Mouse (Mus musculus) CD4-positive, CD25-positive, alpha-beta regulatory T cell, adult 4 months (primary cell): ENCODE data around the gene Osm. TPM values are rescaled to one million over a fixed set of nuclear protein-coding genes. Genes with fewer than 3 reads are reported as not detected.
A peak's percentile ranks its signal among the peaks of the same experiment; 100 is the strongest.

Experiments used
- ATAC-seq: one replicate; pipeline ENCODE4 v1.8.0; 2017
- polyA plus RNA-seq, 2 experiments: library from polyadenylated mRNA; unstranded; fragments of 100-300 nt; shearing (Covaris generic); gene quantifications; one replicate each; pipeline ENCODE4 v1.2.1; 2017

The Osm gene
- polyA plus RNA-seq, 2 experiments from 2014 or later: 18.6 to 22.8 TPM

DNA sequence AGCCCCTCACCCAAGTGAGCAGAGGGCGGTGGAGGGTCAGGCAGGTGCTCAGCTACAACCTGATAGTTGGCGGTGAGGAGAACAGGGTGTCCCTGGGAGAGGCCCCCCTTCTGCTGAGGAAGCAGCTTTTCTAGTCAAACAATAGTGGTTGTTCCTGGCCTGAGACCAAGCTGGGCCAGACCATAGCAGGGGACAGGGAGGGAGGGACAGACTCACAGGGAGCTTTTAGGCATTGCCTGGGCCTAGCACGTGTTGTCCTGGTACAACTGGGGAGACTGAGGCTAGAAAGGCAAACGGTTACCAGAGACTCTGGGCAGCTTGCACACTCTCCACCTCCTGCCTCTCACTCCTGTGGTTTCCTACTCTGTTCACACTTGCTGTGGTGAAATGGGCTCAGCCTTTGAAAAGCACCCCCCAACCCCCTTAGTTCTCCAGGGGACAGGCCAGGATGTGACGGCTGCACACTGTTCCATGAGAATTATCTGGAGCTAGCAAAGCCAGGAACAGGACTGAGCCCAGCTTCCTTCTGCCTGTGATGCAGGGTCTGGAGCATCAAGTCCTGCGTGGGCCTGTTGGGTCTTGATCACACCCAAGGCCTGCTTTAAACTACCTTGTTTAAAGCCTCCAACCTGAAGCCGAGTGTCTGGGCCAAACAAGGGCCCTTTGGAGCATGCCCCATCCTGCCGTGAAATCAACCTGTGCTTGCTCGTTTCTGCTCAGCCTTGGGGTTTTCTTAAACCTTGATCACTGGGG is 19.8 kb upstream of the Osm start:
- no peak for ATAC-seq

- ATAC-seq: peak; percentile 92
Observed at GRCm38 (mm10) chr11:4217914-4218629, 18.1 kb upstream of the Osm start, which contains the start of gene Castor1. Gene Castor1 (plus strand): TSS chr11:4218225.

- ATAC-seq: no peak
Observed at GRCm38 (mm10) chr11:4218637-4219036, 17.6 kb upstream of the Osm start.

GRCm38 (mm10) chr11:4219317-4219751 is 16.9 kb upstream of the Osm start:
- no peak for ATAC-seq

DNA sequence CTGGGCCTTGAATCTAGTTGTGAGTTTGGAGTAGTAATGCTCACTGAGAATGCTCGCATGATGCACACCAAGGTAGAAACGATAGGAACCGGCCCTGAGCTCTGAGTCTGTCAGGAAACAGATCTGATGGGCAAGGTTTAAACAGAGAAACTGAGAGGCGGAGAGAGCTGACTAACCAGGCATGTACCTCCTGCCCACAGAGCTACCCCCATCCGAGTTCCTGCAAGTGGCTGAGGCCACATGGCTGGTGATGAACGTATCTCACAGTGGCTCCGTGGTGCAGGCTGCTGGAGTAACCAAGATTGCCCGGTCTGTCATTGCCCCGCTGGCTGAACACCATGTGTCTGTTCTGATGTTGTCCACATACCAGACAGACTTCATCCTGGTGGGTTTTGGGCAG is 16.3 kb upstream of the Osm start:
- no peak for ATAC-seq

- ATAC-seq: peak; percentile 38
Observed at GRCm38 (mm10) chr11:4220443-4221400, 15.5 kb upstream of the Osm start.

GRCm38 (mm10) chr11:4222046-4222950 is 13.9 kb upstream of the Osm start:
- ATAC-seq: no peak

DNA sequence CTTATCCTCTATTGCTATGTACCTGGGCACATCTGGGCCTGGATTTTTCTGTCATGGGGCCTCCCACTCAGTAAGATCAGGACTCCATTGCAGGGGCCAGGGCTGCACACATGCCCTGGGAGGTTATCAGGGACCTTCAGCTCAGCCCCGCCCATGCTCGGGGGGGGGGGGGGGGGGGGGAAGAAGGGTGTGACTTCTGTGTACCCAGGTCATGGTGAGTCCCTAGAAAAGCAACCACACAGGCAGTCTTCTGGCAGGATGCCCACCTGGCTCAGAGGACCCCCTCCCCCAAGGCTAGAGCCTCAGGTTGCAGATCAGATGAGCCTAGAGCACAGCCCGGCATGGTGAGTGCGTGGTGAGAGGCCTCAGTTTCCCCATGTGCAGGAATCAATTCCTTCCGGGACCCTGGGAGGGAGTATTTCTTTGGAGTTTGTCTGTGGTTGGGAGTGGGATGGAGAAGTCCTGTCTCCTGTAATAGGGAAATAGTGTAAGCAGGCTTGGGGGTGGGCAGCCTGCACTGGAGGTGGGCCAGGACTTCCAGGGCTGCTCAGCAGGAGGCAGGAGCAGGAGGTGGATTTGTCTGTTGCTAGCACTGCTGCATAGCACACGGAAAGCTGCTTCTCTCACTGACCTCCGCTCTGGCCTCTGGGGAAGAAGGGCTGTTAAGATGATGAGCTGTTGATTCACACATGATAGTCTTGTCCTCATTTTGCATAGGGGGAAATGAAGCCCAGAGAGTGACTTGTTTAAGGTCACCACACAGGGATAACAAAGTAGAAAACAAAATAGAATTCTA is 12.6 kb upstream of the Osm start:
- no peak for ATAC-seq

GRCm38 (mm10) chr11:4224223-4224622 is 12.0 kb upstream of the Osm start:
- ATAC-seq: no peak

GRCm38 (mm10) chr11:4226569-4227325 is 9.5 kb upstream of the Osm start:
- no peak for ATAC-seq

- no peak for ATAC-seq
Observed at GRCm38 (mm10) chr11:4228463-4228862, 7.8 kb upstream of the Osm start.

GRCm38 (mm10) chr11:4229841-4230240 is 6.4 kb upstream of the Osm start:
- no peak for ATAC-seq

- no peak for ATAC-seq
Observed at GRCm38 (mm10) chr11:4231435-4231834, 4.8 kb upstream of the Osm start.

GRCm38 (mm10) chr11:4232644-4233043 is 3.6 kb upstream of the Osm start:
- ATAC-seq: no peak

- ATAC-seq: no peak
Observed at GRCm38 (mm10) chr11:4235052-4235655, 1.1 kb upstream of the Osm start.

- ATAC-seq: peak; percentile 21
Observed at GRCm38 (mm10) chr11:4236546-4237067, 387 bp downstream of the Osm start.

DNA sequence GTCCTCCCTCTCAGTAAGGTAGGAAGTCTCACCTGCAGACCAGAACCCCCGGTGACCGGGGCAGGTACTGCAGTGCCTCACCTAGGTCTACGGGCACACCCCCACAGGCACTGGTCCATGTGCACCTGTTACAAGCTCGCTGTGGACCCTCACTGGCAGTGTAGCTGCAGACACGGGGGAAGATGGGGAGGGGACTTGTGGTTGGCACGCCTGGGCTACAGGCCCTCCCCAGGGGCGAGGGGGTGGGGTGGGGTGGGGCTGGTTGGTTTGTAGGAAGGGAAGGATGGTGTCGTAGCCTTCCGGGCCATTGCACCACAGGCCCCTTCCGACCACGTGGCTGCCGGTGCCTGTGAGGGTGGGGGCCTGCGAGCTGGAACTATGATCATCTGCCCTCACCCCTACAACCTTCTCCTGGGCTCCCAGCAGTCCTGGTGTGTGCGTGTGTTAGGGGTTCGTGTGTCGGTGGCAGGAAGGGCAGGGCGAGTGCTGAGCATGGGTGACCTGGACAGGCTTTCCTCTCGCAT is 1.2 kb downstream of the Osm start:
- ATAC-seq: peak; percentile 79

DNA sequence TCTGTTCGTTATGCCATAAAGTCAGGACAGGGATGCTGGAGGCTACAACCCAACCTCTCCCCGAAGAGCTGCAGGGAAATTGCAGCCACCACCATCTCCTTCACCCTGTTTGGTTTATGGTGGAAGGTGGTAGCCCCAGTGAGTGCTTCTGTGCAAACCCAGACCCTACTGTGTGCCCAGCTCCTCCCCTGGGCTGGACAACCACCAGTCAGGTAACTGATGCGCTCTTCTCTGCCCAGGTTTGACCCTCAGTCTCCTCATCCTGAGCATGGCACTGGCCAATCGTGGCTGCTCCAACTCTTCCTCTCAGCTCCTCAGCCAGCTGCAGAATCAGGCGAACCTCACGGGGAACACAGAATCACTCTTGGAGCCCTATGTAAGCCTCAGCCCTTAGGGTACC is 1.9 kb downstream of the Osm start:
- no peak for ATAC-seq

- ATAC-seq: no peak
Observed at GRCm38 (mm10) chr11:4239691-4240090, 3.5 kb downstream of the Osm start.
